Mouse (Mus musculus) kidney, embryonic 14.5 days (tissue): Measurements from ENCODE around the gene Flvcr2. TPM values are rescaled to one million over a fixed set of nuclear protein-coding genes. Genes with fewer than 3 reads are reported as not detected.

Source experiments
- ATAC-seq: fragments of 200-750 bp; cut with Nextera tagmentation; 2 replicates; pipeline ENCODE4 v1.8.0; 2017; ENCODE audit warnings: moderate number of reproducible peaks, mild to moderate bottlenecking, moderate TSS enrichment, moderate library complexity; ENCODE audit not compliant: low FRiP score, low TSS enrichment
- H3K27ac ChIP-seq: fragments of 300-500 bp; sonication (generic); 2 replicates; pipeline ENCODE4 v1.5.1; 2014; ENCODE audit warnings: low read depth, mild to moderate bottlenecking, low read length, moderate library complexity, mixed read lengths
- H3K27me3 ChIP-seq: fragments of 300-500 bp; sonication (generic); 2 replicates; pipeline ENCODE4 v1.6.1; 2014; ENCODE audit warnings: mild to moderate bottlenecking, low read length; ENCODE audit not compliant: control insufficient read depth, insufficient read depth
- H3K36me3 ChIP-seq: fragments of 300-500 bp; sonication (generic); 2 replicates; pipeline ENCODE4 v1.6.1; 2014; ENCODE audit warnings: low read length, mixed read lengths; ENCODE audit not compliant: control insufficient read depth, insufficient read depth
- H3K4me1 ChIP-seq: fragments of 300-500 bp; sonication (generic); 2 replicates; pipeline ENCODE4 v1.6.1; 2014; ENCODE audit warnings: low read length, mixed read lengths; ENCODE audit not compliant: control insufficient read depth, insufficient read depth
- H3K4me2 ChIP-seq: fragments of 300-500 bp; sonication (generic); replicated peaks from 2 replicates; pipeline ENCODE4 v1.6.1; 2014; ENCODE audit warnings: low read depth, mild to moderate bottlenecking, low read length
- H3K4me3 ChIP-seq: fragments of 300-500 bp; sonication (generic); 2 replicates; pipeline ENCODE4 v1.5.1; 2014; ENCODE audit warnings: mild to moderate bottlenecking, low read length
- H3K9ac ChIP-seq: fragments of 300-500 bp; sonication (generic); 2 replicates; pipeline ENCODE4 v1.6.1; 2014; ENCODE audit warnings: low read depth, mild to moderate bottlenecking, low read length, moderate library complexity
- H3K9me3 ChIP-seq: fragments of 300-500 bp; sonication (generic); 2 replicates; pipeline ENCODE4 v1.6.1; 2016; ENCODE audit warnings: low read length; ENCODE audit not compliant: control insufficient read depth
- WGBS: fragments of 180-500 bp; shearing (Covaris S2); extraction: QIAGEN DNeasy Blood & Tissue Kit; methylation state at CpG from one replicate; pipeline ENCODE4 v1.1.7; 2014; 5-methylcytosine and 5-hydroxymethylcytosine counted together
- polyA plus RNA-seq: library from polyadenylated mRNA; unstranded; fragments of >200 nt; fragmentation: Nextera tagmentation; extraction: Ambion mirVana; gene quantifications from 2 replicates; pipeline ENCODE4 v1.2.1, GENCODE M21; 2014

The Flvcr2 gene
- polyA plus RNA-seq, 1 experiment from 2014 or later, result 2.2 TPM

GRCm38 (mm10) chr12:85771356-85771755 lies 25.0 kb downstream of the Flvcr2 start:
- ATAC-seq, result no peak
- H3K27ac ChIP-seq, result no peak overlapping the region
- no peak overlapping the region for H3K4me3 ChIP-seq
- no peaks in the 10 kb centered on the region for H3K36me3 ChIP-seq
- WGBS, result 56% methylated on average over 3 of the region's 3 CpGs
- H3K4me1 ChIP-seq, result no peaks in the 10 kb centered on the region
- H3K27me3 ChIP-seq, result no peaks in the 10 kb centered on the region
- no peak overlapping the region for H3K9ac ChIP-seq
- no peaks in the 10 kb centered on the region for H3K9me3 ChIP-seq
- no peak overlapping the region for H3K4me2 ChIP-seq

GRCm38 (mm10) chr12:85778962-85779361 lies 32.6 kb downstream of the Flvcr2 start:
- Histone ChIP-seq H3K9ac (no peak overlapping the region), H3K4me3 (no peak overlapping the region), H3K27me3 (no peaks in the 10 kb centered on the region), H3K36me3 (no peaks in the 10 kb centered on the region), H3K4me2 (no peak overlapping the region), H3K9me3 (no peaks in the 10 kb centered on the region), H3K27ac (no peak overlapping the region), H3K4me1 (no peaks in the 10 kb centered on the region)
- ATAC-seq, result no peak
- WGBS, result 55% methylated on average over 3 of the region's 3 CpGs

GRCm38 (mm10) chr12:85779707-85780106 lies 33.4 kb downstream of the Flvcr2 start:
- 92% methylated on average over 5 of the region's 5 CpGs for WGBS
- no peak overlapping the region for H3K27ac ChIP-seq
- H3K9ac ChIP-seq, result no peak overlapping the region

GRCm38 (mm10) chr12:85781606-85782005 lies 35.3 kb downstream of the Flvcr2 start:
- ATAC-seq, result no peak
- no peak overlapping the region for H3K4me3 ChIP-seq
- H3K27me3 ChIP-seq, result no peaks in the 10 kb centered on the region
- no peak overlapping the region for H3K4me2 ChIP-seq
- no peaks in the 10 kb centered on the region for H3K36me3 ChIP-seq
- 94% methylated on average over 3 of the region's 3 CpGs for WGBS
- H3K4me1 ChIP-seq, result peaks cover 10% of the 10 kb centered on the region; the same call in 1 of the 2 replicates
- H3K27ac ChIP-seq, result no peak overlapping the region
- H3K9me3 ChIP-seq, result no peaks in the 10 kb centered on the region
- H3K9ac ChIP-seq, result no peak overlapping the region

More at GRCm38 (mm10) chr12:85779707-85780106, 33.4 kb downstream of the Flvcr2 start:
- no peak for ATAC-seq
- no peaks in the 10 kb centered on the region for H3K36me3 ChIP-seq
- no peaks in the 10 kb centered on the region for H3K4me1 ChIP-seq
- H3K4me2 ChIP-seq, result no peak overlapping the region
- no peaks in the 10 kb centered on the region for H3K27me3 ChIP-seq
- H3K9me3 ChIP-seq, result no peaks in the 10 kb centered on the region
- no peak overlapping the region for H3K4me3 ChIP-seq

GRCm38 (mm10) chr12:85784916-85785815 lies 38.8 kb downstream of the Flvcr2 start:
- ATAC-seq, result peak; percentile 78
- 0 out of 2 replicates have a peak overlapping the region, but pooled peaks have one; percentile 8 for H3K4me2 ChIP-seq
- no peaks in the 10 kb centered on the region for H3K36me3 ChIP-seq
- no peak overlapping the region for H3K4me3 ChIP-seq
- H3K27me3 ChIP-seq, result no peaks in the 10 kb centered on the region
- H3K4me1 ChIP-seq, result peaks cover 10% of the 10 kb centered on the region; the same call in 1 of the 2 replicates
- no peaks in the 10 kb centered on the region for H3K9me3 ChIP-seq
- H3K9ac ChIP-seq, result no peak overlapping the region
- WGBS, result 11% methylated on average over 19 of the region's 19 CpGs
- no peak overlapping the region for H3K27ac ChIP-seq

GRCm38 (mm10) chr12:85792158-85792557 lies 45.8 kb downstream of the Flvcr2 start:
- no peak overlapping the region for H3K4me2 ChIP-seq
- H3K27ac ChIP-seq, result no peak overlapping the region
- H3K9me3 ChIP-seq, result no peaks in the 10 kb centered on the region
- H3K4me3 ChIP-seq, result no peak overlapping the region
- whole genome bisulfite sequencing, result 86% methylated on average over 4 of the region's 4 CpGs
- no peaks in the 10 kb centered on the region for H3K27me3 ChIP-seq
- H3K9ac ChIP-seq, result no peak overlapping the region
- no peaks in the 10 kb centered on the region for H3K4me1 ChIP-seq
- no peaks in the 10 kb centered on the region for H3K36me3 ChIP-seq
- no peak for ATAC-seq

- Histone ChIP-seq H3K9me3 (no peaks in the 10 kb centered on the region), H3K36me3 (no peaks in the 10 kb centered on the region)
Measured at GRCm38 (mm10) chr12:85792821-85793346, 46.5 kb downstream of the Flvcr2 start.

GRCm38 (mm10) chr12:85794094-85794493 lies 47.8 kb downstream of the Flvcr2 start:
- Histone ChIP-seq H3K36me3 (no peaks in the 10 kb centered on the region), H3K27me3 (no peaks in the 10 kb centered on the region), H3K9ac (no peak overlapping the region), H3K4me2 (no peak overlapping the region), H3K27ac (no peak overlapping the region), H3K9me3 (no peaks in the 10 kb centered on the region), H3K4me1 (no peaks in the 10 kb centered on the region), H3K4me3 (no peak overlapping the region)
- WGBS, result 76% methylated on average over 2 of the region's 2 CpGs
- ATAC-seq, result no peak

More at GRCm38 (mm10) chr12:85792821-85793346, 46.5 kb downstream of the Flvcr2 start:
- no peak overlapping the region for H3K9ac ChIP-seq
- no peak overlapping the region for H3K27ac ChIP-seq
- H3K4me1 ChIP-seq, result no peaks in the 10 kb centered on the region
- WGBS, result 53% methylated on average over 6 of the region's 6 CpGs
- H3K27me3 ChIP-seq, result no peaks in the 10 kb centered on the region
- ATAC-seq, result no peak
- H3K4me3 ChIP-seq, result no peak overlapping the region
- no peak overlapping the region for H3K4me2 ChIP-seq

- H3K4me1 ChIP-seq, result 0 out of 2 replicates have a peak, but pooled peaks cover 6% of the 10 kb centered on the region
- no peak overlapping the region for H3K27ac ChIP-seq
- 79% methylated on average over 1 of the region's 1 CpGs for WGBS
- ATAC-seq, result no peak
- H3K9me3 ChIP-seq, result no peaks in the 10 kb centered on the region
- no peak overlapping the region for H3K9ac ChIP-seq
- no peaks in the 10 kb centered on the region for H3K27me3 ChIP-seq
- H3K36me3 ChIP-seq, result no peaks in the 10 kb centered on the region
- no peak overlapping the region for H3K4me3 ChIP-seq
- H3K4me2 ChIP-seq, result no peak overlapping the region
Measured at GRCm38 (mm10) chr12:85795551-85795950, 49.2 kb downstream of the Flvcr2 start.
